Mouse (Mus musculus): Measurements from ENCODE around the gene Pomc.
"Not testable (repeated sequence)": the region's sequence is repeated elsewhere in the genome, so short reads cannot be mapped to it uniquely, and the experiment has no call there.

The Pomc gene

DNA sequence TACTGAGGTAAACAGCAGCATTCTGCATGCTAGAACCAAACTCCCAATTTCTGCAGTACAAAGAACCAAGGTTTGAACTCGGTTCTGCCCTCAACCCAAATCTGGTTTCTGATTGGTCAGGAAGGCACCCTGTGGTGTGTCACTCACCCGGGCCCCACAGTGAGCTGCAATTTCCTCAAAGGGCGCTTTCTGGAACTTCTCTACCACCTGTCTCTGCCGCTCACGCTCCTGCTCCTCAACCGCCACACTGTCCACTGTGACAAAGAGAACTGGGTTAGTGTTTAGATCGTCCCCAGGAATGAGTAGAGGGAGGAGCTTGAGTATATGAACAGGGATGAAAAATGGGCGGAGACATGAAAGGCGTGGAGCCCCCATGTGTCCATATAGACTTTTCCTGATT lies 13.6 kb downstream of the Pomc start:
- DNase-seq (ENCODE audit: low spot score): no peak

DNA sequence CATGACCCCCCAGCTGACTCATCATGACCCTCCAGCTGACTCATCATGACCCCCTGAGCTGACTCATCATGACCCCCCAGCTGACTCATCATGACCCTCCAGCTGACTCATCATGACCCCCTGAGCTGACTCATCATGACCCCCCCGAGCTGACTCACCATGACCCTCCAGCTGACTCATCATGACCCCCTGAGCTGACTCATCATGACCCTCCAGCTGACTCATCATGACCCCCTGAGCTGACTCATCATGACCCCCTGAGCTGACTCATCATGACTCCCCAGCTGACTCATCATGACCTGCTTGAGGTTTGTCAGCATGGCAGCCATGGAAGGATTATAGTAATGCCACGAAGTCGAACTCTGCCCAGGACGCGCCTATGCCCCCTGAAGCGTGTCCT lies 18.4 kb downstream of the Pomc start:
- DNase-seq (ENCODE audit: low spot score): not testable (repeated sequence)

DNA sequence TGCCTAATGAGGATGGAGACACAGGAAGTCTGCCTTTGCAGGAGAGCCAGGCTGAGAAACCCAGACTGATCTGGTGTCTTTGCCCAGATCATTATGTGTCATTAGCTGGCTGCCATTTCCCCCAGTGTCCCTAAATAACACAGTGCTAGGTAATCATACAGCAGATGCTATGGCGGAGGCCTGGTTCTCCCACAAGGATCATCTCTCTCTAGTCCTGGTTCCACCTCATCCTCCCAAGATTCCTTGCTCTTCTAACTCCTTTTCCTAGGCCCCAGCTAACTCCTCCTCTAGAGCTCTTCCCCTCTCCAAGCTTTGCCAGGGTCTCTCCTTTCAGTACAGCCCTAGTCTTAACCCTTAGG lies 26.2 kb downstream of the Pomc start:
- no peak for DNase-seq (ENCODE audit: low spot score)

DNA sequence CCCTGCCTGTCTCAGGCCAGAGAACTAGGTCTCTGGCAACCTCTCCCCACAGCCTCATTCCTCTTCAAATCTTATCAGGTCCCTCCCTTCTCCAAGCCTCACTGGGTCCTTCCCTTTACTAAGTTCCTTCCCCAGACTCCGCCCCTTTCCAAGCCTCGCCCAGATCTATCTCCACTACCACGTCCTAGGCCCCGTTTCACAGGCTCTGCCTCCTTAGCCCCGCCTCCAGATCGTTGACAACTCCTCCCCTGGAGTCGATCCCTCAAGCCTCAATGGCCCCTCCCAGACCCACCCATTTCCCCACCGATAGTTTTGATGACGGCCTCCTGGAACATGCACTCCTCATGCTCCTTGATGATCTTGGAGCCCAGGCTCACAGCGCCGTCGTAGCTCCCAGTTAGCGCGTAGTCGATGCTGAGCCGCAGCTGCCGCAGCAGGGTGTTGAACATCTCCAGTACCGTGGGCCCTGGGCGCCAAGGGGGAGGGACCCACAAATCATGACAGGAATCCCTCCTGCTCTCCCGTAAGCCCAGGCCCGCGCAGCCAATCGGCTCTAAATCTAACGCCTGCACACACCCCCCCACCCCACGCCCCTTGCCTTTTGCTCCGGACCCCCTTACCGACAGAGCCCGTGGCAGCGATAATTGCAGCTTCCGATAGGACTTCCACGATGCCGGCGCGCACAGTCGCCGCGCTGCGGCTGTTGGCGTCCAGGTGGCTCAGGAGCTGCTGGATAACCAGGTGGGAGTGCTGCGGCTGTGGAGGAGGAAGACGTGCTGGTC lies 26.8 kb downstream of the Pomc start:
- DNase-seq (ENCODE audit: low spot score): peak; percentile 90

DNA sequence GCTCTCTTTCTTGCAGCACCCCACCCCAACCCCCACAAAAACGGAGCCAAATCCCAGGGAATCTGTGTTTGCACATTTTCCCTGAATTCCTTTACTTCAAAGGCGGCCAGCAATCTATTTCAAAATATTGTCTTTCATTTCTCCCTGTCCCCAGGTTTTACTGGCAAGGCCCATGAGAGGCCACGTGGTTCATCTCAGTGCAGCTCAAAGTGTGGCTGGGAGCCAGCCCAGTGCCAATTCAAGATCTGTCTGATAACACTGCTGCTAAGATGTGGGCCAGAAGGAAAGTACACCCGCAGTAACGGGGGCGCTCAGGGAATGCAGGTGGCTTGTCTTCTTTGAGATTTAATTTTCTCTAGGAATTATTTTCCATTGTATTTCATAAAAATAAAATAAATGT lies 27.5 kb downstream of the Pomc start:
- no peak for DNase-seq (ENCODE audit: low spot score)

DNA sequence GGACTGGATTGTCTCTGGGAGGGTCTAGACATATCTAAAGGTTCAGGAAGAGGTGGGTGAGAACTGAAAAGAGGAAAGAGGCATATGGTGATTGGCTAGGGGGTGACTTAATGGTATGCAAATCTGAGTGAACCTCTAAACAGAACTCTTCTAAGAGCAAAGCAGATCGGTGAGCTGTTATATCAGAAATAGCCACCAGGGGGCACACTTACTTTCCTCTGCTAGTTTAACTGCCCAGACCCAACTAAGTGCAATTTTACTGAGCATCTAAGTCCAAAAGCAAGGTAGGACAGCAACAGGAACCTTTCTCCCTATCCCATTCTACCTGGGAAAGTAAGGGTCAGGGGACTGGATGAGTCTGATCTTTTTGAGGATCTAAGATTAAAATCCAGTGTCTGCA lies 29.0 kb downstream of the Pomc start:
- peak; percentile 33 for DNase-seq (ENCODE audit: low spot score)

DNA sequence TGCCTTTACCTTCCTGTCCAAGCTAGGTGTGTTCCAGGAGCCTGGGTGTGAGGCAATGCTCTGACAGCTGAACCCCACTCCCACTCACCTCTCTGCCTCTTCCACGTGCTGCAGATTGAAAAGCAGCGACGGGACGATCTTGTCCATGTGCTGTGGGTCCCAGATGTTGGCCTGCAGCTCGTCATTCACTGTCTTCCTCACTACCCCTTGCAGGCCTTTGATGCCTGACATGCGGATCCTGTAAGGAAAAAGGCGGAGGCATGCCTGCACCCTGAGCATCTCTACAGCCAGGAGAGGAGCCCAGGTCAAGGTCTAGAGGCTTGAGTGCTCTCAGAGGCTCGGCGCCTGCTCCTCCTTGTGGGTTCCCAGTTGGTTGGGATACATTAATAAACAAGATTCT lies 29.7 kb downstream of the Pomc start:
- no peak for DNase-seq (ENCODE audit: low spot score)

DNA sequence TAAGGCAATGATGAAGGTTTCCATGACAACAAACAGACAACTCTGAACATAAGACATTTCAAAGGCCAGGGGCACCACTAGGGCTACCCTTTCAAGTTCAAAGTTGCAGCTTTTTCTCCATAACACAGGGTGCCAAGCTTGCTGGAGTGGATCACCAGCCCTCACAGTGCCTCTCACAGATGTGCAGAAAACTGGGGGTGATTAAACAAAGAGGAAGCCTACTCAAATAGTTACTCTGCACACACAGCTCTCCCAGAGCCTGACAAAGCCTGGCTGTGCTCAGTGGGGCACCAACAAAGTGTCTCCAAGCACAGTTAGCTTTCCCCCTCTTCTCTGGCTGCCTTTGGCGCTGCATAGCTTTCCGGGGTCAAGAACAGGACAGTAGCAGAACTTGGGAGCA lies 35.2 kb downstream of the Pomc start:
- no peak for DNase-seq (ENCODE audit: low spot score)

DNA sequence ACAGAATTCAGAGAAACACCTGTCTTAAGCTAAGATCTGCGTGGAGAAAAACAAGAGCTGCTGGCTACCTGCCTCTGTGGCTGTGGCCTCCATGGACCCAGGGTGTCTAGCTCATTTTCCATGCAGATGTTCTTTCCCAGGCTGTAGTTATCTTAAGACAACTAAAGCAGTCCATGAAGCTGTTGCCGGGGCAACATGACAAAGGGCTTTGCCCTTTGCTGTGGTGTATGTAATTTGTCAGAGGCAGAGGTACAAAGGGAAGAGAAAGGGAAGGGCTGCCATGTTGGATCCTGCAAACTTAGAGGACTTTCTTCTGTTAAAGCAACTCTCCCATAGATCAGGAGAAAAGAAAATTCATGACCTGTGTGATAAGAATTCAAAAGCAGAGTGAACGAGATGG lies 36.3 kb downstream of the Pomc start:
- DNase-seq (ENCODE audit: low spot score): no peak

DNA sequence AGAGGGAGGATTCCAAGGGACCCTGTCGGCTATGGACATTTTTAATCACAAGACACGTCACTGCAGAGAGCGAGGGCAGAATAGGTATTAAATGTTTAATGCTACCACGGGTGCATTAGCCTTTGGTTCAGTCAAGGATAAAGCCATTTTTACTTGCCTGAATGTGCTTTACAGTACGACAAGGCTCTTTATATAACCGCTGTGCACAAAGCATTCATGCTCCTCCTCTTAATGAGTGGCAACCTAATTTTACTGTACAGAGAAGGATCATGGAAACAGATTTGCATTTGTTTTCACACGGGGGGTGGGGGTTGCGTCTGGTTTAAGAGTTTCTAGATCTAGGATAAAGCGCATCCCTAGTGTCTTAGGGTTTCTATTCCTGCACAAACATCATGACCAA lies 42.0 kb downstream of the Pomc start:
- DNase-seq (ENCODE audit: low spot score): no peak

DNA sequence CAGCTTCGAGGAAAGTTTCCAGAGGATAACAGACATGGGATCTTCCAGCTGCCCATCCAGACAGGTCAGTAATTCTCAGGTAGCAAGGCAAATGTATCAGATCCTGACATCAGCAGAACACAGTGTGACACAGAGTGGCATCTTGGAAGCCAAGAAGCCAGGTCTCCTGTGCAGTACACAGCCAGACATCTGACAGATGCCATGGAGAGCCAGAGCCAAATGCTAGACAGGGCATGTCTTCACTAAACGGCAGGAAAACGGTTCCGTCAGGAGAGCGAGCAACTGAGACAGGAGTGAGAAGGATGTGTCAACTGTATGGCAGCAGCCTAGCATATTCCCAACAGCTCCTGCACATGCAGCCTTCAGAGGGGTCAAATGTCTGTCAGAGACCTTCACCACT lies 45.7 kb downstream of the Pomc start:
- no peak for DNase-seq (ENCODE audit: low spot score)

DNA sequence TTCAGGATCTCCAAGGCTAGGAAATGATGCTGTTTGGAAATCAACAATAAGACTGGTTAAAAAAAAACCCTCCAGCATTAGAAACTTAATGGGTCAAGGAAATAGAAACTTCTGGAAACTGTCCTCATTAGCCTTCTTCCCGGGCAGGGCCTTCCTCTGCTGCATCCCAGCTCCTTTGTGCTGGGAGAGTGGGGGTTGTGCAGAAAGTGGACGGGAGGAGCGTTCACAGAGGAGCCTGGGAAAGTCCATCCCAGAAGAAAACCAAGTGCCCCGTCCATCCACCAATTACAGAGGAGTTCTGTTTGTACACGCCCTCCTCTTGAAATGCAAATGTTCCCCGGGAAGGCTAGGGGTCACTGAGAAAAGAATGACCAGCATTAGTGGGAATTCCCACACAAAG lies 49.9 kb downstream of the Pomc start:
- no peak for DNase-seq (ENCODE audit: low spot score)

DNA sequence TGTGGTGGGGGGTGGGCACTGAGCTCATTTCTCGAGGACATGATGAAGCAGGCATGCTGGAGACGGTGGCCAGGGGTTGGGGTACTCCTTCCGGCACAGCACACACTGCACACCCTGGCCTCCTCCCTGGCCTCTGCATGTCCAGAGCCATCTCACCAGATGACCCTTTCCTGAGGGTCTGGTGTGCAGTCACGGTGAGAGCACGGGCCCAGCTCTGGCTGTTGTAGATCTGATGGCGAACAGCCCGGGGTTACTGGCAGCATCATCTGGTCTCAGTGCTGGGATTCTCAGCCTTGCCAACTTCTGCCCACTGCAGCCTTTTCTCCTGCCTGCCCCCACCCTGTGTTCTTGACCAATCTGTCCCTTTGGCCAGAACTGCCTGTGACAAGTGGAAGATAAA lies 51.3 kb downstream of the Pomc start:
- no peak for DNase-seq (ENCODE audit: low spot score)

DNA sequence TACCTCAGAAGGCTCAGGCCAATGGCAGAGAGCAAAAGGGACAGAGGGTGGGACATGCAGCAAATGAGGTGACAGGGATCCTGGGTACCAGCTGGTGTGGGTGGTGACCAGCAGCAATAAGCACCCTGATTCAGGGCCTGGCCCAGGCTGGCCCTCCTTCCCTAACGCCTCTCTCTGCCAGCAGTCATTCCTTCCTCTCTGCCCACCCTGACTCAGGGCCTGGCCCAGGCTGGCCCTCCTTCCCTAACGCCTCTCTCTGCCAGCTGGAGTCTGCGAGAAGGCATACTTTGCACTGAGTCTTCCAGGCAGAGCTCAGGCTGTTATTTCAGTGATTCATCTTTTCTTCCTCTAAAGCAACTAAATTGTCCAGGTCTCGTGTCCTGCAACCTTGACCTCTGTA lies 52.4 kb downstream of the Pomc start:
- DNase-seq (ENCODE audit: low spot score): no peak

DNA sequence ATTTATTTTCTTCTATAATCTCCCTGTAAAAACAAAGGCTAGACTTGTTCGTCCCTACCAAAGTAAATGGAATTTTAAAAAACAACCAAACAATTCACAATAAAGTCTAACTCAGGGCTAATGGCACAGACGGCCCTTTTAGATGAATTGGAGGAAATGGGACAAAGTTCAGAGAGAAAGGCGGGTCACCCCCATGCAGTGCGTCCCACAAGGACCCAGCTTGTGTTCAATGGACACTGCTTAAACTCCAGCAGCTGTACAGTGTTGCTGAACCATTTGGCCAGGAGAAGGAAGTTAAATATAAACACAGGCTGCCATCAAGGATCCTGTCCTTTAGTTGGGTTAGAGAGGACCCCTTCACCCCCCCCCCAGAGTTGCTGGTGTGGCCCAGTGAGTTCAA lies 53.0 kb downstream of the Pomc start:
- no peak for DNase-seq (ENCODE audit: low spot score)

DNA sequence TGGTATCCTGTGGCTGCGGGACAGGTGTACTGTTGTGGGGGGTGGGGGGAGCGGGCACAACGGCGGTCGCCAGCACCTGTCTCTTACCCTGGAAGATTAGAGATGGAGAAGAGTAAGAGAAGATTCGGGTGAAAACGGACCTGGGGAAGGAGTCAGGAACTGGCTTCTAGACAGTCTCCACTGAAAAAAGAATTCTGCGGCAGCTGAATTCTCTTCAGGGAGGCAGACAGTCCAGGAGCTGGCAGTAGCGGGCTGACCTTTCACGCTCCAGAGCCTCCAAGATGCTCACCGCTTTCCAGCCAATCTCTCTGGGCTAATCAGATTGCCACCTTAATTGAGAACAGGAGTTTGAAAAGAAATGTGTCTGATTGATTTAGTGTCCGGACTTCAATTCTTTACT lies 54.0 kb downstream of the Pomc start:
- DNase-seq (ENCODE audit: low spot score): no peak
